Mouse (Mus musculus): ENCODE data around the gene Cdk11b.

- TF ChIP-seq CTCF (IDR thresholded peaks at IDR 0.05 in 2 of 3, conservative IDR thresholded peaks at IDR 0.05 in 1 of 3; ENCODE audit: control insufficient read depth in 1 of 3, insufficient read depth in 1 of 3, low read depth in 2 of 3, low read length in 3 of 3, poor library complexity in 1 of 3, severe bottlenecking in 1 of 3) (peak; percentile 13 to 36 (median 22); a peak in 3 of 6 replicates), HCFC1 (IDR thresholded peaks at IDR 0.05; ENCODE audit: low read depth, low read length) (no peak), ZNF384 (IDR thresholded peaks at IDR 0.05; ENCODE audit: low read depth, low read length) (no peak), POLR2A (IDR thresholded peaks at IDR 0.05; ENCODE audit: control insufficient read depth in 1 of 2, insufficient read depth in 1 of 2, low read depth in 1 of 2, low read length in 2 of 2, poor library complexity in 1 of 2) (no peak), USF2 (IDR thresholded peaks at IDR 0.05; ENCODE audit: borderline replicate concordance in 1 of 2, insufficient read depth in 1 of 2, low read depth in 1 of 2, low read length in 2 of 2) (no peak), SMC3 (IDR thresholded peaks at IDR 0.05; ENCODE audit: low read depth, low read length) (peak; percentile 40), TCF12 (IDR thresholded peaks at IDR 0.05; ENCODE audit: low read depth, low read length) (no peak), TBP (IDR thresholded peaks at IDR 0.05; ENCODE audit: low read depth, low read length) (no peak), GATA1 (IDR thresholded peaks at IDR 0.05; ENCODE audit: low read depth, low read length) (no peak), EP300 (IDR thresholded peaks at IDR 0.05; ENCODE audit: low read depth in 1 of 2, low read length in 2 of 2) (no peak), ELF1 (IDR thresholded peaks at IDR 0.05; ENCODE audit: low read depth, low read length) (no peak), GABPA (IDR thresholded peaks at IDR 0.05; ENCODE audit: low read depth, low read length) (no peak), POLR2AphosphoS2 (IDR thresholded peaks at IDR 0.05; ENCODE audit: low read length) (no peak)
These were observed 51.3 kb downstream of the Cdk11b start for GRCm38 (mm10) chr4:155675991-155676390.
